Mouse (Mus musculus): Measurements from ENCODE around the gene Chtop.

Gene Chtop

GRCm38 (mm10) chr3:90459727-90460126 lies 49.6 kb downstream of the Chtop start:
- no peak for TF ChIP-seq GATA4 (IDR thresholded peaks at IDR 0.05; ENCODE audit: insufficient replicate concordance, low read length)

- TF ChIP-seq GATA4 (IDR thresholded peaks at IDR 0.05; ENCODE audit: insufficient replicate concordance, low read length) = no peak
These were observed 54.4 kb downstream of the Chtop start for GRCm38 (mm10) chr3:90454931-90455330.

- TF ChIP-seq GATA4 (IDR thresholded peaks at IDR 0.05; ENCODE audit: insufficient replicate concordance, low read length) = peak; percentile 63; the same call in 1 of the 2 replicates
These were observed 57.8 kb downstream of the Chtop start for GRCm38 (mm10) chr3:90451396-90452095.

GRCm38 (mm10) chr3:90450874-90451273 lies 58.4 kb downstream of the Chtop start:
- no peak for TF ChIP-seq GATA4 (IDR thresholded peaks at IDR 0.05; ENCODE audit: insufficient replicate concordance, low read length)
